Mouse (Mus musculus) spleen, postnatal 0 days (tissue): ENCODE results near the gene Cyp2e1. TPM values are rescaled to one million over a fixed set of nuclear protein-coding genes. Genes with fewer than 3 reads are reported as not detected.

ENCODE experiments used
- polyA plus RNA-seq: library from polyadenylated mRNA; unstranded; fragments of >200 nt; fragmentation: Nextera tagmentation; extraction: Ambion mirVana; gene quantifications from 2 replicates; pipeline ENCODE4 v1.2.1, GENCODE M21; 2015

The Cyp2e1 gene
- 0.19 and 0.23 TPM in 2 replicates for polyA plus RNA-seq

GRCm38 (mm10) chr7:140763447-140764020 lies at the start of gene Cyp2e1:
Gene Cyp2e1, plus strand, starts transcription at chr7:140763739.

GRCm38 (mm10) chr7:140787406-140788052 lies 24.0 kb downstream of the Cyp2e1 start, which contains the start of gene Syce1:
Gene Syce1, minus strand, starts transcription at chr7:140787852.

DNA sequence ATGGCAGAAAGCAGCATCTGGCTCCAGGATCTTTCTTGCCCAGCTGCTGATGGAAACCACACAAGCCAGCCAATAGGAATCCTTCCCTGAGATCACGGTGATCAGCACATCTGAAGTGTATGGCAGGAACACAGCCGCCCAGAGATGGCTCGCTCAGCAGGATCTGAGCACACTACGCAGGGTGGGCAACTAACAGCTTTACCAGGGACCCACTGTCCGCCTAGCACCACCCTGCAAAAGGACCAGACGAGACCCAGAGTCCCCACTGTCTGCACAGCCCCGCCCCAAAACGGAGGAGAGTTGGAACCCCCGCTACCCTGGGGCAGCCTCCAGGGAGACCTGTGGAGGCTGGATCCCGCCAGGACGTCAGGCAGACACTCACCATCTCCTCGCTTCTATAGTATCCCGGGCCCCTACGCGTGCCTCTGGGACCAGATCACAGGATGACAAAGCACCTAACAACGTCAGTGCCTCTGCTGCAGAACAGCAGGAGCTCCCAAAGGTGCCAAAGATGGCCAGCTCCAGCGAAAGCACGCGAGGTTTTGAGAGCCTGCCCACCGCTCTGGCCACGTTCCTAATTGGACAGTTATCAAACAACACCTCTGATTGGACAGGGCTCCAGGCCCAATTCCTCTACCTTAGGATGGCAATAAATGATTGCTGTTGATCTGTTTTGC lies 58.3 kb downstream of the Cyp2e1 start, which contains the start of gene Zfp941:
Gene Zfp941, minus strand, starts transcription at position 526 of the 677 bp plus-strand sequence.

Other genes starting within 250 kb of the Cyp2e1 start
- gene Olfr538, start 195.9 kb upstream of the Cyp2e1 start, polyA plus RNA-seq: not detected in 2 replicates
- 0.01 TPM in 2 replicates for gene Olfr46, start 162.5 kb upstream of the Cyp2e1 start, polyA plus RNA-seq
- gene Olfr61, start 134.8 kb upstream of the Cyp2e1 start, polyA plus RNA-seq: not detected in 2 replicates
- not detected in 2 replicates for gene Olfr53, start 117.3 kb upstream of the Cyp2e1 start, polyA plus RNA-seq
- gene Olfr539, start 103.8 kb upstream of the Cyp2e1 start, polyA plus RNA-seq: not detected in 2 replicates
- gene Olfr45, start 81.8 kb upstream of the Cyp2e1 start, polyA plus RNA-seq: not detected in 2 replicates
- not detected in 2 replicates for gene Olfr541, start 66.5 kb upstream of the Cyp2e1 start, polyA plus RNA-seq
- gene Syce1, start 24.1 kb downstream of the Cyp2e1 start, polyA plus RNA-seq: 0.16 TPM in 1 of 2 replicates, not detected in the other
- gene Zfp941, start 58.4 kb downstream of the Cyp2e1 start, polyA plus RNA-seq: 0.13 TPM in 2 replicates
- gene Urah, start 71.3 kb downstream of the Cyp2e1 start, polyA plus RNA-seq: 0.18 TPM in 1 of 2 replicates, not detected in the other
- not detected in 2 replicates for gene Scgb1c1, start 81.8 kb downstream of the Cyp2e1 start, polyA plus RNA-seq
- gene Odf3, start 84.1 kb downstream of the Cyp2e1 start, polyA plus RNA-seq: 0.12 and 0.16 TPM in 2 replicates
- not detected in 2 replicates for gene Gm45785, start 92.6 kb downstream of the Cyp2e1 start, polyA plus RNA-seq
- gene Ric8a, start 93.2 kb downstream of the Cyp2e1 start, polyA plus RNA-seq: 31.8 and 36.1 TPM in 2 replicates
- gene Bet1l, start 93.8 kb downstream of the Cyp2e1 start, polyA plus RNA-seq: 32.7 and 38.1 TPM in 2 replicates
- gene Psmd13, start 118.2 kb downstream of the Cyp2e1 start, polyA plus RNA-seq: 159 and 163 TPM in 2 replicates
- 21.7 and 24.0 TPM in 2 replicates for gene Sirt3, start 118.6 kb downstream of the Cyp2e1 start, polyA plus RNA-seq
- 0.55 and 1.2 TPM in 2 replicates for gene Cox8b, start 136.7 kb downstream of the Cyp2e1 start, polyA plus RNA-seq
- gene Nlrp6, start 157.2 kb downstream of the Cyp2e1 start, polyA plus RNA-seq: 0.08 TPM in 2 replicates
- gene Pgghg, start 177.7 kb downstream of the Cyp2e1 start, polyA plus RNA-seq: 6.2 and 8.2 TPM in 2 replicates
- 0.97 and 1.4 TPM in 2 replicates for gene Ifitm5, start 186.6 kb downstream of the Cyp2e1 start, polyA plus RNA-seq
- 0.40 TPM in 1 of 2 replicates, not detected in the other for gene Gm45717, start 192.2 kb downstream of the Cyp2e1 start, polyA plus RNA-seq
- gene Ifitm2, start 192.2 kb downstream of the Cyp2e1 start, polyA plus RNA-seq: 630 and 797 TPM in 2 replicates
- 143 and 182 TPM in 2 replicates for gene Ifitm1, start 203.5 kb downstream of the Cyp2e1 start, polyA plus RNA-seq
- 384 and 520 TPM in 2 replicates for gene Ifitm3, start 247.0 kb downstream of the Cyp2e1 start, polyA plus RNA-seq